In genomic region chr7:70370552-70371262, GRCm38 (mm10) we compare ENCODE assay signal across 10 mouse cellular contexts. TPM values are rescaled to one million over a fixed set of nuclear protein-coding genes. Genes with fewer than 3 reads are reported as not detected.
DNase-seq lines count a peak whose midpoint lies in the region; ATAC-seq and TF ChIP-seq lines count a peak whose summit lies in the region.
"Had no signal": no experiment of that assay in that cellular context is flagged by ENCODE, and none has a peak within 500 bp of the region (broad histone marks: within the 10 kb centered on the region; RNA-seq: fewer than 3 reads in every experiment).

No protein-coding gene starts in this region.

- peak overlapping the region; percentile 55 for H3K9ac ChIP-seq in hindbrain, embryonic 14.5 days
- no peak overlapping the region for H3K9ac ChIP-seq in liver, embryonic 16.5 days (ENCODE audit: low read depth, low read length)

- no peak overlapping the region for H3K27ac ChIP-seq in brown adipose tissue, adult 24 weeks (replicated peaks; ENCODE audit: low read depth, low read length)
- peak overlapping the region; percentile 99 for H3K27ac ChIP-seq in hindbrain, embryonic 14.5 days
- H3K27ac ChIP-seq in liver, embryonic 16.5 days (ENCODE audit: low read length): no peak overlapping the region

- peaks cover 37% of the 10 kb centered on the region for H3K4me1 ChIP-seq in E14TG2a.4 (replicated peaks; ENCODE audit: low read depth, low read length)
- H3K4me1 ChIP-seq in brown adipose tissue, adult 24 weeks (ENCODE audit: control insufficient read depth, insufficient read depth, insufficient read length, low read length): no peaks in the 10 kb centered on the region; the same call in 1 of the 2 replicates
- H3K4me1 ChIP-seq in hindbrain, embryonic 14.5 days (replicated peaks; ENCODE audit: control insufficient read depth, insufficient read depth, low read length): 0 out of 2 replicates have a peak, but pooled peaks cover 11% of the 10 kb centered on the region
- H3K4me1 ChIP-seq in liver, embryonic 16.5 days (ENCODE audit: control insufficient read depth, low read depth, low read length): no peaks in the 10 kb centered on the region
- H3K4me1 ChIP-seq: megakaryocyte, embryonic 14.5 days had no signal

- H3K4me3 ChIP-seq in E14TG2a.4 (replicated peaks; ENCODE audit: low read length): peak overlapping the region; percentile 60; the same call in 1 of the 2 replicates
- H3K4me3 ChIP-seq in brown adipose tissue, adult 24 weeks (ENCODE audit: insufficient read depth, low read depth, low read length): peak overlapping the region; percentile 49; the same call in 1 of the 2 replicates
- peak overlapping the region; percentile 39 for H3K4me3 ChIP-seq in hindbrain, embryonic 14.5 days (replicated peaks; ENCODE audit: low read length)
- H3K4me3 ChIP-seq in liver, embryonic 16.5 days (ENCODE audit: low read depth, low read length): no peak overlapping the region
- H3K4me3 ChIP-seq: erythroblast, embryonic 14.5 days; megakaryocyte, embryonic 14.5 days had no signal

- H3K36me3 ChIP-seq in E14TG2a.4 (ENCODE audit: insufficient read depth, low read length): no peaks in the 10 kb centered on the region
- H3K36me3 ChIP-seq in hindbrain, embryonic 14.5 days (replicated peaks; ENCODE audit: control insufficient read depth, insufficient read depth): no peaks in the 10 kb centered on the region
- no peaks in the 10 kb centered on the region for H3K36me3 ChIP-seq in liver, embryonic 16.5 days (ENCODE audit: control insufficient read depth, insufficient read depth)

- peak overlapping the region; percentile 81 for H3K4me2 ChIP-seq in hindbrain, embryonic 14.5 days (replicated peaks)
- H3K4me2 ChIP-seq in liver, embryonic 16.5 days (ENCODE audit: low read depth, low read length): peak overlapping the region; percentile 47

- 6% methylated on average over 18 of the region's 18 CpGs for WGBS in hindbrain, embryonic 14.5 days
- 3% methylated on average over 18 of the region's 18 CpGs for WGBS in liver, embryonic 16.5 days (ENCODE audit: insufficient replicate concordance)

- TF ChIP-seq CTCF in E14TG2a.4 (conservative IDR thresholded peaks at IDR 0.05; ENCODE audit: low read length): no peak

- no peak for ATAC-seq in hindbrain, embryonic 14.5 days (ENCODE audit: low FRiP score)
- ATAC-seq in liver, embryonic 16.5 days (ENCODE audit: low read depth): no peak

- DNase-seq in hindbrain, embryonic 14.5 days (ENCODE audit: low spot score): peak; percentile 23
- DNase-seq in MN1 (ENCODE audit: low spot score): no peak
- no peak for DNase-seq in layer of hippocampus, postnatal 36 days
- no peak for DNase-seq in lung, postnatal 4 days
- DNase-seq: thymus, adult 18-20 months had no signal

- no peaks in the 10 kb centered on the region for H3K9me3 ChIP-seq in E14TG2a.4 (ENCODE audit: low read length)
- H3K9me3 ChIP-seq in hindbrain, embryonic 14.5 days (ENCODE audit: control insufficient read depth, low read length): no peaks in the 10 kb centered on the region
- no peaks in the 10 kb centered on the region for H3K9me3 ChIP-seq in liver, embryonic 16.5 days (replicated peaks; ENCODE audit: control insufficient read depth, low read length)

- H3K27me3 ChIP-seq in E14TG2a.4 (ENCODE audit: insufficient read depth, low read length): peaks cover 66% of the 10 kb centered on the region
- H3K27me3 ChIP-seq in hindbrain, embryonic 14.5 days (ENCODE audit: control insufficient read depth, insufficient read depth, low read length): peaks cover 59% of the 10 kb centered on the region
- peaks cover 49% of the 10 kb centered on the region for H3K27me3 ChIP-seq in liver, embryonic 16.5 days (ENCODE audit: control insufficient read depth, insufficient read depth, low read depth, low read length)

RNA-seq across cellular contexts. Expression of gene Nr2f2, which starts 4.2 kb away (rescaled TPM):
- 10.5 and 14.5 TPM in 2 replicates for polyA plus RNA-seq in brown adipose tissue, adult 24 weeks (2012; ENCODE audit: insufficient read depth, insufficient read length, missing spikeins)
- polyA plus RNA-seq in hindbrain, embryonic 14.5 days (2014; fragmentation: Nextera tagmentation; extraction: Ambion mirVana): 105 and 127 TPM in 2 replicates
- 6.2 and 6.7 TPM in 2 replicates for polyA plus RNA-seq in liver, embryonic 16.5 days (2015; fragmentation: Nextera tagmentation; extraction: Ambion mirVana)
- total RNA-seq in layer of hippocampus, postnatal 36 days (2021): 10 to 100 TPM; 41.7 to 50.4 TPM
- polyA plus RNA-seq: erythroblast, embryonic 14.5 days had no signal
